Mouse (Mus musculus) E14TG2a.4 (cell line): ENCODE results near the gene Tbcb.

Experiments used
- CTCF ChIP-seq: conservative IDR thresholded peaks from 2 replicates; pipeline ENCODE4 v1.5.1; 2014; ENCODE audit warnings: low read length
- NANOG ChIP-seq: IDR thresholded peaks from 2 replicates; pipeline ENCODE4 v1.6.1; 2014; ENCODE audit warnings: borderline replicate concordance, low read length, mixed read lengths

DNA sequence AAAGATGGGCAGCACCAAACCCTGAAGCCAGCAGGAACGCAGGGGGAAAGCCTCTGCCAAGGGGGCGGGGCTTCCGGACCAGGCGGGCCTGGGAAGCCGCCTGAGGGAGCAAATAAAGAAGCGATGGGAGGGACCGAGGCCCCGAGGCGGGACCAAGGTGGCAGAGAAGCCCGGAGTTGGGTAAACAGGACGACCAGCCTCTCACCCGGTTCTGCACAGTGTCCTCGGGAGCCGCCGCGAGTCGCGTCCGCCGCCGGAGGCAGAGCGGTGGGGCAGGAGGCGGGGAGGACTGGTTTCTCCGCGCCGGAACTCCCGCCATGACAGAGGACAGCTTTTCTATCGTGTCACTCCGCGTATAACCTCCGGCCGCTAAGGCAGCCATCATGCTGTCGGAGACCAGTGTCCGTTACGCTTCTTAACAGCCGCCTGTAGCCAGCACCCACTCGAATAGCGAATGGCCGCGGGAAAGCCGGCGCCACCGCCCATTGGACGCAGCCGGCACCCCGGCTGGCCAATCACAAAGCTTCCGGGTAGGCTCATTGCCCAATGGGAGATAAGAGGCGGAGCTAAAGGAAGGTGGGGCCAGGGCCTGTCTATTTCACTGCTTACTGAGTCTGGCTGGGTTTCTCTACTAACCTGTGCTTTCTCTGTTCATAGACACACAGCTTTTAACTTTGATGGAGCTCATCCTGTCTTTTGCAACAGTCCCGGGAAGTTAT lies 48.0 kb upstream of the Tbcb start, which contains the start of the genes Thap8 and Wdr62:
- TF ChIP-seq CTCF: no peak
- TF ChIP-seq NANOG: no peak
